Mouse (Mus musculus) thymus, adult 2 months (tissue): ENCODE measurements around the gene AC129217.1.
A peak's percentile ranks its signal among the peaks of the same experiment; 100 is the strongest.

Experiments
- CTCF ChIP-seq: fragments of 200-500 bp; IDR thresholded peaks from 2 replicates; pipeline ENCODE4 v1.5.1; 2012; ENCODE audit warnings: mild to moderate bottlenecking, control low read depth, low read length, moderate library complexity, borderline replicate concordance; ENCODE audit not compliant: control insufficient read depth, poor library complexity, insufficient read depth; ENCODE audit errors: extremely low read depth
- POLR2A ChIP-seq: fragments of 200-500 bp; IDR thresholded peaks from 2 replicates; pipeline ENCODE4 v1.6.1; 2012; ENCODE audit warnings: mild to moderate bottlenecking, low read length, control low read depth, moderate library complexity; ENCODE audit not compliant: control insufficient read depth, poor library complexity, insufficient read depth; ENCODE audit errors: extremely low read depth

DNA sequence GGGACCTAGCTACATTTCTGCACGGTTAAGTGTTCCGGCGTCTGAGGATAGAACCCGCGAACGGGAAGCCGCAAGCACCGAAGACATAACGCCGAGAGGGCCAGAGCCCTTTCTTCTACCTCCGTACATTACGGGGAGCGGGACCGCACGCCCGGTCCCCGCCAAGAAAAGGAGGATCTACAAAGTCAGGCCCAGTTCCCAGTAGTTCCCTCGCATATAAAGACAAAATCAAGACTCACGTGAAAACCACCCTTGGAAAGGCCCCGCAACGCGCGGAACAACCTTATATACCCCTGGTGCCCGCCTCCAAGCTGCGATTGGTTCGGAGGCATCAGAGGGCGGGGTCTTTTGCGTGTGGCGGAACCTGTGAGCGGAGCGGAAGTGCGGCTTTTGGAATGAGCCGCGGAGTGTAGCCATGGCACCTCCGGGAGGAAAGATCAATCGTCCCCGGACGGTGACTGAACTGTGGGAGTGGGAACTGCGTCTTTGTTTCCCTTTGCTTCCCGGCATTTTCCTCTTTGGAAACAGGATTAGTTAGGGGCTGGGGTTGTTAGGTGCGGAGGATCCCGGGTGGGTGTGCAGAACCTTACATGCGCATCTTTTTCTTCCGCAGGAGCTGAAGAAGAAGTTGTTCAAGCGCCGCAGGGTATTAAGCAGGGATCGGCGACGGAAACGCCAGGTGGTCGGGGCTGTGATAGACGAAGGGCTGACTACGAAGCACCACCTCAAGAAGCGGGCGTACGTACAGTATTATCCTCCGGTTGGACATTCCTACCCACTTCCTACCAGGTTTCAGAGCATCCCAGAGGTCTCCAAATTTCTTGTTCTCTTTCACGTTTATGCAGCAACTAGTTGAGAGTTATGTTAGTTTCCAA is 59.2 kb downstream of the AC129217.1 start, which contains the start of the genes 1810009A15Rik and Gm49416:
- no peak for TF ChIP-seq CTCF
- TF ChIP-seq POLR2A: peak; percentile 88
